In genomic region chr5:124190146-124190870, GRCm38 (mm10) we compare ENCODE assay signal across 21 mouse cellular contexts. TPM values are rescaled to one million over a fixed set of nuclear protein-coding genes. Genes with fewer than 3 reads are reported as not detected.
A peak's percentile ranks its signal among the peaks of the same experiment; 100 is the strongest.
DNase-seq lines count a peak whose midpoint lies in the region; ATAC-seq and TF ChIP-seq lines count a peak whose summit lies in the region.
"Had no signal": no experiment of that assay in that cellular context is flagged by ENCODE, and none has a peak within 500 bp of the region (broad histone marks: within the 10 kb centered on the region; RNA-seq: fewer than 3 reads in every experiment).

No protein-coding gene starts in this region.

- peaks cover 28% of the 10 kb centered on the region for H3K4me1 ChIP-seq in embryonic facial prominence, embryonic 14.5 days (ENCODE audit: control insufficient read depth, insufficient read depth, low read length)
- peaks cover 66% of the 10 kb centered on the region for H3K4me1 ChIP-seq in embryonic facial prominence, embryonic 10.5 days
- H3K4me1 ChIP-seq in heart, embryonic 13.5 days, result peaks cover 98% of the 10 kb centered on the region
- peaks cover 85% of the 10 kb centered on the region for H3K4me1 ChIP-seq in megakaryocyte, embryonic 14.5 days
- H3K4me1 ChIP-seq in heart, postnatal 0 days (ENCODE audit: control insufficient read depth, insufficient read depth), result peaks cover 94% of the 10 kb centered on the region

- H3K27me3 ChIP-seq in embryonic facial prominence, embryonic 14.5 days (replicated peaks; ENCODE audit: control insufficient read depth, insufficient read depth, low read length), result no peaks in the 10 kb centered on the region
- peaks cover 28% of the 10 kb centered on the region for H3K27me3 ChIP-seq in embryonic facial prominence, embryonic 10.5 days (replicated peaks; ENCODE audit: low read depth, poor library complexity, severe bottlenecking)
- no peaks in the 10 kb centered on the region for H3K27me3 ChIP-seq in heart, embryonic 13.5 days (replicated peaks)
- H3K27me3 ChIP-seq in megakaryocyte, embryonic 14.5 days (replicated peaks), result no peaks in the 10 kb centered on the region
- no peaks in the 10 kb centered on the region for H3K27me3 ChIP-seq in heart, postnatal 0 days (ENCODE audit: control insufficient read depth, insufficient read depth, low read length)
- H3K27me3 ChIP-seq: CH12.LX; intestine, embryonic 15.5 days; stomach, embryonic 15.5 days had no signal

- TF ChIP-seq EP300 in heart, postnatal 0 days (IDR thresholded peaks at IDR 0.05; ENCODE audit: low read depth), result no peak

- no peak for TF ChIP-seq CTCF in heart, postnatal 0 days (IDR thresholded peaks at IDR 0.05; ENCODE audit: low read depth)

- no peak overlapping the region for H3K4me2 ChIP-seq in embryonic facial prominence, embryonic 14.5 days (ENCODE audit: low read depth, low read length)
- H3K4me2 ChIP-seq in heart, embryonic 13.5 days, result no peak overlapping the region
- H3K4me2 ChIP-seq in heart, postnatal 0 days (ENCODE audit: low read depth, low read length), result no peak overlapping the region
- H3K4me2 ChIP-seq: embryonic facial prominence, embryonic 13.5 days; hindbrain, embryonic 14.5 days; intestine, embryonic 15.5 days; stomach, embryonic 15.5 days had no signal

- H3K27ac ChIP-seq in embryonic facial prominence, embryonic 14.5 days (replicated peaks; ENCODE audit: low read depth, low read length), result no peak overlapping the region
- no peak overlapping the region; the same call in 1 of the 2 replicates for H3K27ac ChIP-seq in embryonic facial prominence, embryonic 10.5 days (replicated peaks)
- peak overlapping the region; percentile 37 for H3K27ac ChIP-seq in heart, embryonic 13.5 days (replicated peaks)
- H3K27ac ChIP-seq in heart, postnatal 0 days (ENCODE audit: low read depth), result peak overlapping the region; percentile 39
- H3K27ac ChIP-seq: embryonic facial prominence, embryonic 13.5 days; hindbrain, embryonic 14.5 days; intestine, embryonic 15.5 days; liver, embryonic 14.5 days; stomach, embryonic 15.5 days had no signal

- no peak overlapping the region for H3K9ac ChIP-seq in embryonic facial prominence, embryonic 14.5 days (ENCODE audit: low read depth, low read length)
- H3K9ac ChIP-seq in heart, embryonic 13.5 days, result peak overlapping the region; percentile 45; the same call in 1 of the 2 replicates
- no peak overlapping the region; the same call in 1 of the 2 replicates for H3K9ac ChIP-seq in heart, postnatal 0 days (replicated peaks; ENCODE audit: low read depth, low read length)
- H3K9ac ChIP-seq: embryonic facial prominence, embryonic 13.5 days; hindbrain, embryonic 14.5 days; intestine, embryonic 15.5 days; liver, embryonic 14.5 days; stomach, embryonic 15.5 days had no signal

- no peaks in the 10 kb centered on the region for H3K36me3 ChIP-seq in embryonic facial prominence, embryonic 14.5 days (ENCODE audit: control insufficient read depth, insufficient read depth, low read length)
- no peaks in the 10 kb centered on the region for H3K36me3 ChIP-seq in embryonic facial prominence, embryonic 10.5 days (replicated peaks)
- no peaks in the 10 kb centered on the region for H3K36me3 ChIP-seq in heart, embryonic 13.5 days
- H3K36me3 ChIP-seq in megakaryocyte, embryonic 14.5 days (replicated peaks; ENCODE audit: low read length), result peaks cover 80% of the 10 kb centered on the region
- no peaks in the 10 kb centered on the region for H3K36me3 ChIP-seq in heart, postnatal 0 days (replicated peaks; ENCODE audit: control insufficient read depth, insufficient read depth, low read length)
- H3K36me3 ChIP-seq: embryonic facial prominence, embryonic 13.5 days; intestine, embryonic 15.5 days; stomach, embryonic 15.5 days had no signal

- ATAC-seq in embryonic facial prominence, embryonic 14.5 days (ENCODE audit: low read depth), result no peak
- ATAC-seq in heart, embryonic 13.5 days (ENCODE audit: extremely low read depth, insufficient number of reproducible peaks, low FRiP score, low TSS enrichment), result no peak
- no peak for ATAC-seq in megakaryocyte, adult 5-6 weeks (ENCODE audit: poor library complexity, severe bottlenecking)
- no peak for ATAC-seq in heart, postnatal 0 days (ENCODE audit: insufficient read depth, low read depth)
- ATAC-seq: intestine, embryonic 15.5 days had no signal

- H3K9me3 ChIP-seq in embryonic facial prominence, embryonic 14.5 days (ENCODE audit: control insufficient read depth, low read length), result no peaks in the 10 kb centered on the region
- no peaks in the 10 kb centered on the region for H3K9me3 ChIP-seq in embryonic facial prominence, embryonic 10.5 days
- no peaks in the 10 kb centered on the region for H3K9me3 ChIP-seq in heart, embryonic 13.5 days
- no peaks in the 10 kb centered on the region for H3K9me3 ChIP-seq in megakaryocyte, embryonic 14.5 days
- H3K9me3 ChIP-seq in heart, postnatal 0 days (replicated peaks; ENCODE audit: control insufficient read depth, low read length), result no peaks in the 10 kb centered on the region
- H3K9me3 ChIP-seq: embryonic facial prominence, embryonic 13.5 days; intestine, embryonic 15.5 days; stomach, embryonic 15.5 days had no signal

- DNase-seq in embryonic facial prominence, embryonic 14.5 days (ENCODE audit: low spot score), result peak; percentile 20
- DNase-seq in embryonic facial prominence, embryonic 10.5 days (ENCODE audit: low spot score), result no peak
- DNase-seq in heart, adult 18-20 months, result no peak
- no peak for DNase-seq in heart, postnatal 0 days (ENCODE audit: low spot score)
- DNase-seq in adrenal gland, adult 18-20 months (ENCODE audit: low spot score in 2 of 2), result no peak
- DNase-seq: adrenal gland, postnatal 25 days; cerebellum, adult 2 months; gastrocnemius, postnatal 25 days; kidney, postnatal 4 days; lung, postnatal 10 days; right cerebral cortex, adult 18-20 months; thymus, postnatal 25 days had no signal

- H3K4me3 ChIP-seq in embryonic facial prominence, embryonic 14.5 days (ENCODE audit: low read depth, low read length), result no peak overlapping the region
- no peak overlapping the region for H3K4me3 ChIP-seq in embryonic facial prominence, embryonic 10.5 days
- no peak overlapping the region for H3K4me3 ChIP-seq in heart, embryonic 13.5 days
- peak overlapping the region; percentile 29 for H3K4me3 ChIP-seq in megakaryocyte, embryonic 14.5 days (replicated peaks)
- no peak overlapping the region for H3K4me3 ChIP-seq in heart, postnatal 0 days (ENCODE audit: low read depth, low read length)
- H3K4me3 ChIP-seq: embryonic facial prominence, embryonic 13.5 days; intestine, embryonic 15.5 days; stomach, embryonic 15.5 days had no signal

- WGBS in embryonic facial prominence, embryonic 14.5 days, result 83% methylated on average over 10 of the region's 10 CpGs
- WGBS in embryonic facial prominence, embryonic 10.5 days, result 85% methylated on average over 10 of the region's 10 CpGs
- WGBS in heart, embryonic 13.5 days, result 74% methylated on average over 10 of the region's 10 CpGs
- WGBS in heart, postnatal 0 days, result 61% methylated on average over 10 of the region's 10 CpGs

RNA-seq across cellular contexts. Expression of gene Pitpnm2, which starts 59.3 kb away (rescaled TPM):
- 7.6 and 8.4 TPM in 2 replicates for polyA plus RNA-seq in embryonic facial prominence, embryonic 14.5 days (2014; fragmentation: Nextera tagmentation; extraction: Ambion mirVana)
- polyA plus RNA-seq in embryonic facial prominence, embryonic 10.5 days (2016; fragmentation: Nextera tagmentation; extraction: Ambion mirVana), result 3.2 and 4.0 TPM in 2 replicates
- 5.1 and 6.6 TPM in 2 replicates for polyA plus RNA-seq in heart, embryonic 13.5 days (2015; fragmentation: Nextera tagmentation; extraction: Ambion mirVana)
- 10 to 100 TPM; 36.8 to 38.9 TPM for total RNA-seq in heart, adult 18-20 months (2021)
- 30.1 and 45.3 TPM in 2 replicates for polyA plus RNA-seq in megakaryocyte, embryonic 14.5 days (2012; ENCODE audit: insufficient read depth, low replicate concordance)
- total RNA-seq in megakaryocyte, adult 5-6 weeks (2015), result 3.3 and 3.5 TPM in 2 replicates
- total RNA-seq in megakaryocyte, adult 5-6 weeks (2017), result 1.2 and 7.6 TPM in 2 replicates
- 17.1 and 28.6 TPM in 2 replicates for total RNA-seq in heart, postnatal 0 days (2014; rRNA removed; ENCODE audit: low replicate concordance)
- 3.1 and 3.2 TPM in 2 replicates for polyA plus RNA-seq in heart, postnatal 0 days (2015; fragmentation: Nextera tagmentation; extraction: Ambion mirVana)
- total RNA-seq in adrenal gland, adult 18-20 months (2021), result 10 to 100 TPM; 36.4 to 61.1 TPM

Comparison
In these comparisons a context has a peak if more than half of its experiments do, and no peak if none do; other contexts are left out.
1. H3K27ac ChIP-seq: peak in heart, embryonic 13.5 days (single experiment) and heart, postnatal 0 days (single experiment); none in embryonic facial prominence, embryonic 14.5 days (single experiment) and embryonic facial prominence, embryonic 10.5 days (single experiment).